Mouse (Mus musculus): ENCODE data around the gene Slc7a1. TPM values are rescaled to one million over a fixed set of nuclear protein-coding genes. Genes with fewer than 3 reads are reported as not detected.

Gene Slc7a1
- polyA plus RNA-seq, 1 experiment, result 10.2 TPM

DNA sequence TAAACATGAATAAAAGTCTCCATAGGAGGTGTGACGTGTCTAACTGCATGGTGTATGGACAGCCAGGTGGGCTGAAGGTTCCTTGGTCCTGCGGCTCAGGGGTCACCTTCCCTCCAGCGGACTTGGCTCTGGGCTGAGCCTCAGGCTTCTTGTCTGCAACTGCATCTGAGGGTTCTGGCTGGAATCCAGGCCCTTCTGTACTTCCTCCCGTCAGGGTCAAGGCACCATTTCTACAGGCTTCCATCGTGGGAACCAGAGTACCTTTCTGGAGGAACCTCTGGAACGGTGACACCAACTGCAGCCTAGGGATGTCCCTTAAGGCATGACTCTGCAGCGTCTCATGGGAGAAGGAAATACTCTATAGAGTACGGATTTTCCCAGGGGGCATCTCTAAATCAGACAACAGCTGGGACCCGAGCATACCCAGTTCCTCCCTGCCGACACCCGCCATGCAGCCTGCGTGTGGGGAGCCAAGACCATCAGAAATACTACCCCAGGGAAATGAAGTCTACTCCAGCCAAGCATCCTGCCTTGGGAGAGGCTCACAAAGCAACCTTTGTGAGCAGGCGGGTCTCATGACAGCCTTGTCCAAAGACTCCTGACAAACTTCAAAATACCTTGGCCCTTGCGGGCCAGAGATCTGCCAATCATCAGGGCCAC is 15.7 kb downstream of the Slc7a1 start:
- no peak overlapping the region for H3K4me3 ChIP-seq (ENCODE audit: insufficient read depth, low read length)
- no peak overlapping the region for H3K27ac ChIP-seq (ENCODE audit: insufficient read depth, low read length)
- no peak for TF ChIP-seq CTCF (IDR thresholded peaks at IDR 0.05; ENCODE audit: extremely low read depth, insufficient read depth, low read length)
- no peak for TF ChIP-seq POLR2A (IDR thresholded peaks at IDR 0.05; ENCODE audit: extremely low read depth, insufficient read depth, low read length)
- no peaks in the 10 kb centered on the region for H3K4me1 ChIP-seq (ENCODE audit: control insufficient read depth, insufficient read depth, low read length)

DNA sequence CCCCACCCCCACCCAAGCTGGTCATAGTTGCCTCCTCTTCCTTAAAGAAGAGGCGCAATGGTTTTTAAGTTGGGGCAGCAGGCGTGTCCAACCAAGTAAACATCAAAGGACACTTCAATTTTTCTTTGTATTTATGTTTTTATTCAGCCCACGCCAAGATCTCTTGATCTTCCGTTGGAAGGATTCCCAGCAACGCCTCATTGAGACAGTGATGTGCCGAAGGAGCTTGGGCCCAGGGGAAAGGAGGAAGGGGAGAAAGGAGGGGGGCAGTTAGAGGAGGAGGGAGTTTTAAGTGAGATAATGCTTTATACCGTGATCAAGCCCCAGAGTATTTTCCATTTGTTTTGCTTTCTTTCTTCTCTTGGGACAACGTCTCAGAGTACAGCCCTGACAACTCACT is 18.6 kb downstream of the Slc7a1 start:
- H3K4me3 ChIP-seq (ENCODE audit: insufficient read depth, low read length), result no peak overlapping the region
- TF ChIP-seq CTCF (IDR thresholded peaks at IDR 0.05; ENCODE audit: extremely low read depth, insufficient read depth, low read length) (no peak), POLR2A (IDR thresholded peaks at IDR 0.05; ENCODE audit: extremely low read depth, insufficient read depth, low read length) (no peak)
- no peaks in the 10 kb centered on the region for H3K4me1 ChIP-seq (ENCODE audit: control insufficient read depth, insufficient read depth, low read length)
- no peak overlapping the region for H3K27ac ChIP-seq (ENCODE audit: insufficient read depth, low read length)

- Histone ChIP-seq H3K4me1 (ENCODE audit: control insufficient read depth, insufficient read depth, low read length) (no peaks in the 10 kb centered on the region), H3K4me3 (ENCODE audit: insufficient read depth, low read length) (no peak overlapping the region), H3K27ac (ENCODE audit: insufficient read depth, low read length) (no peak overlapping the region)
- TF ChIP-seq CTCF (IDR thresholded peaks at IDR 0.05; ENCODE audit: extremely low read depth, insufficient read depth, low read length), result no peak
- no peak for TF ChIP-seq POLR2A (IDR thresholded peaks at IDR 0.05; ENCODE audit: extremely low read depth, insufficient read depth, low read length)
These were observed 19.5 kb downstream of the Slc7a1 start for GRCm38 (mm10) chr5:148380246-148380504.

DNA sequence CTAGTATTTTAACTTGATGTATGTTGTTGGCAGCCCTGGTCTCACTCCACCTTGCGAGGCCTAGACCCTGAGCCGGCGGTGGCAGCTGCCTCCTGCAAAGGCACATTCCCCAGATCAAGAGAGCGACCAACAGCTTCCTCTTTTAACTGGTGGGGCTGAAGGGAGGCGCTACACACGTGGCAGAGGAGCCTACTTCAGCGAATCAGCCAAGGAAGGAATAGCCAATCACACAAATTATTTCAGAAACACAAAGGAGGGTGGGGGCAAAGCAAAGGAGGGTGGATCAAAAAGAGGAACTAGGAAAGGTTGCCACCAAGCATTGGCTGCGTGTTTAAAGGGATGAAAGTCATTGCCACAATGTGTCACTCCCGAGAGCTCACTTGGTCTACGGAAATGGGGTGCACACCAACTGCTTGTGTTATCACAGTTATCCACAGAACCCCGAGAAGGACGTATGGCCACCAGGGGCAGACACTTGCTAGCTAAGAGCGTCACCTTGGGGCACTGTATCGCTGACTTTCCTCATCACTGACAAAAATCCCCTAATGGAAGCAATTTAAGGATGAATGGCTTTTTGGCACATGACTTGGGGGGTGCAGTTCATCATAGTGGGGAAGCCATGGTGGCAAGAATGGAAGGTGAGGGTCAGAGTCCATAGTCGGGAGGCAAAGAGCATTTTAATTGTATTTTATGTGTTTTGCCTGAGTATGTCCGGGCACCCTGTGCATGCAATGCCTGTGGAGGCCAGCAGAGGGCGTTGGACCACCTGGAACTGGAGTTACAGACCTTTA is 20.1 kb downstream of the Slc7a1 start:
- Histone ChIP-seq H3K4me3 (ENCODE audit: insufficient read depth, low read length) (no peak overlapping the region), H3K27ac (ENCODE audit: insufficient read depth, low read length) (no peak overlapping the region), H3K4me1 (ENCODE audit: control insufficient read depth, insufficient read depth, low read length) (no peaks in the 10 kb centered on the region)
- TF ChIP-seq POLR2A (IDR thresholded peaks at IDR 0.05; ENCODE audit: extremely low read depth, insufficient read depth, low read length) (no peak), CTCF (IDR thresholded peaks at IDR 0.05; ENCODE audit: extremely low read depth, insufficient read depth, low read length) (peak; percentile 16; the same call in 1 of the 2 replicates)

DNA sequence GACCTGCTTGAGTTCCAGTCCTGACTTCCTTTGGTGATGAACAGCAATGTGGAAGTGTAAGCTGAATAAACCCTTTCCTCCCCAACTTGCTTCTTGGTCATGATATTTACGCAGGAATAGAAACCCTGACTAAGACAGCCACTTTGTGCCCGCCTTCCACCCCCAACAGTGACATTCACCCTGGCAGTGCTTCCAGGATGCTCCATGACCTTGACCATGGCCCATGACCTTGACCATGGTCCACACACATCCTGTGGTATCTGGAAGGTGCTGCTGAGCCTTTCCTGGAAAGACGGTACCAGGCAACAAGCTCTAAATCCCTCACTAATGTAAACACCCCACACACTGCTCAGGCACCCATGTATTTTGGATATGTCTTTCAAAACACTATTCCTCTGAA is 21.0 kb downstream of the Slc7a1 start:
- Histone ChIP-seq H3K4me1 (ENCODE audit: control insufficient read depth, insufficient read depth, low read length) (no peaks in the 10 kb centered on the region), H3K4me3 (ENCODE audit: insufficient read depth, low read length) (no peak overlapping the region), H3K27ac (ENCODE audit: insufficient read depth, low read length) (no peak overlapping the region)
- TF ChIP-seq CTCF (IDR thresholded peaks at IDR 0.05; ENCODE audit: extremely low read depth, insufficient read depth, low read length) (no peak), POLR2A (IDR thresholded peaks at IDR 0.05; ENCODE audit: extremely low read depth, insufficient read depth, low read length) (no peak)

DNA sequence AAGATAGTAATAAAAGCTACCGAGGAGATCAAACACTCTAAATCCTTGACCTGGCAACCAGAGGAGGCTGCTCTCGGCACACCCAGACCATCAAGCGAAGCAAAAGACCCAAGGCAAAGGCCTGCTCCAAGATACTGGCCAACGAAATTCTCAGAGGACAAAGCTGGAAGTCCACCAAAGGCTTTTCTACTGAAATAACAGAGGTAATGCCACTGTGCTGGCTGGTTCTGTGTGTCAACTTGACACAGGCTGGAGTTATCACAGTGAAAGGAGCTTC is 21.5 kb downstream of the Slc7a1 start:
- no peak for TF ChIP-seq POLR2A (IDR thresholded peaks at IDR 0.05; ENCODE audit: extremely low read depth, insufficient read depth, low read length)
- TF ChIP-seq CTCF (IDR thresholded peaks at IDR 0.05; ENCODE audit: extremely low read depth, insufficient read depth, low read length), result no peak
- Histone ChIP-seq H3K27ac (ENCODE audit: insufficient read depth, low read length) (no peak overlapping the region), H3K4me3 (ENCODE audit: insufficient read depth, low read length) (no peak overlapping the region), H3K4me1 (ENCODE audit: control insufficient read depth, insufficient read depth, low read length) (no peaks in the 10 kb centered on the region)

GRCm38 (mm10) chr5:148377439-148378231 is 22.1 kb downstream of the Slc7a1 start:
- TF ChIP-seq POLR2A (IDR thresholded peaks at IDR 0.05; ENCODE audit: extremely low read depth, insufficient read depth, low read length) (no peak), CTCF (IDR thresholded peaks at IDR 0.05; ENCODE audit: extremely low read depth, insufficient read depth, low read length) (no peak)
- Histone ChIP-seq H3K27ac (ENCODE audit: insufficient read depth, low read length) (no peak overlapping the region), H3K4me3 (ENCODE audit: insufficient read depth, low read length) (no peak overlapping the region), H3K4me1 (ENCODE audit: control insufficient read depth, insufficient read depth, low read length) (no peaks in the 10 kb centered on the region)

DNA sequence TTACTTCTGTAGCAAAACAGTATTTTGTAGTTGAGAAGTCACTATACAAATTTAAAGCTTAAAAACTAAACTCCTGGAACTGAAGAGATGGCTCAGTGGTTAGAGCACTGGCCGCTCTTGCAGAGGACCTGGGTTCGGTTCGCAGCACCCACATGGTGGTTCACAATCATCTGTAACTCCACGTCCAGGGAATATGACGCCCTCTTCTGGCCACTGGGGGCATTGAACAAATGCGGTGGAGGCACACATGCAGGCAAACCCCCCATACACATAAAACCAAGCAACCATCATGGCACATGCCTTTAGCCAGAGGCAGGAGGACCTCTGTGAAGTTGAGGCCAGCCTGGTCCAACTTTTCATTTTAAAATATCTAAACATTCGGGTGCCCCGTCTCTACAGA is 23.3 kb downstream of the Slc7a1 start:
- Histone ChIP-seq H3K27ac (ENCODE audit: insufficient read depth, low read length) (no peak overlapping the region), H3K4me1 (ENCODE audit: control insufficient read depth, insufficient read depth, low read length) (no peaks in the 10 kb centered on the region), H3K4me3 (ENCODE audit: insufficient read depth, low read length) (no peak overlapping the region)
- TF ChIP-seq CTCF (IDR thresholded peaks at IDR 0.05; ENCODE audit: extremely low read depth, insufficient read depth, low read length), result no peak

DNA sequence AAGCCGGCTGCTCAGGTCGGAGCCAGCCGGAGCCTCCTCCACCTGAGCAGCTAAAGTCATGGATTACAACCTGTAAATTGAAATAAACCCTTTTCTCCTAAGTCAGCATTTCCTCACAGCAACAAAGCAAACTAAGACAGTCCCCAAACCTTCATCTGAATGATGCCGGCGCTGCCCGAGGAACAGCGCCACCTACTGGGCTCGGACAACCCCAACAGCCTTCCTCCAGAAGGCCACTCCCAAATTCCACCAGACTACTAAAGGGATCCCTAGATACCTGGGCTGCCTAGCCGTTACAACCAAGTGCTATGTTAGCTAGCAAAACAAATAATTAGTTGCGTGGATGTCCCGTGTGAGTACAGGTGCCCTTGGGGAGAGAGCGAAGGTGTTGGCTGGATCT is 24.2 kb downstream of the Slc7a1 start:
- Histone ChIP-seq H3K4me3 (ENCODE audit: insufficient read depth, low read length) (no peak overlapping the region), H3K27ac (ENCODE audit: insufficient read depth, low read length) (no peak overlapping the region), H3K4me1 (ENCODE audit: control insufficient read depth, insufficient read depth, low read length) (no peaks in the 10 kb centered on the region)
- peak; percentile 24; the same call in 1 of the 2 replicates for TF ChIP-seq CTCF (IDR thresholded peaks at IDR 0.05; ENCODE audit: extremely low read depth, insufficient read depth, low read length)
- TF ChIP-seq POLR2A (IDR thresholded peaks at IDR 0.05; ENCODE audit: extremely low read depth, insufficient read depth, low read length), result no peak
